Mouse (Mus musculus): Measurements from ENCODE around the gene Gosr1.

- TF ChIP-seq TAL1 (IDR thresholded peaks at IDR 0.05; ENCODE audit: low read length), result no peak
- no peak for TF ChIP-seq GATA1 (IDR thresholded peaks at IDR 0.05; ENCODE audit: low read length)
Observed at GRCm38 (mm10) chr11:76809450-76809849, 46.1 kb upstream of the Gosr1 start.

Measured in erythroblast, embryonic 14.5 days (primary cell).